Mouse (Mus musculus) E14TG2a.4 (cell line): ENCODE results near the gene Gorasp1.

ENCODE experiments used
- H3K27me3 ChIP-seq: 2 replicates; pipeline ENCODE4 v1.6.1; 2014; ENCODE audit warnings: low read length, control low read depth; ENCODE audit not compliant: insufficient read depth
- H3K36me3 ChIP-seq: 2 replicates; pipeline ENCODE4 v1.6.1; 2014; ENCODE audit warnings: low read length, control low read depth; ENCODE audit not compliant: insufficient read depth
- H3K4me1 ChIP-seq: replicated peaks from 2 replicates; pipeline ENCODE4 v1.6.1; 2014; ENCODE audit warnings: low read depth, low read length, control low read depth
- H3K4me3 ChIP-seq: replicated peaks from 2 replicates; pipeline ENCODE4 v1.5.1; 2014; ENCODE audit warnings: mild to moderate bottlenecking, low read length
- H3K9me3 ChIP-seq: 2 replicates; pipeline ENCODE4 v1.6.1; 2014; ENCODE audit warnings: low read length, control low read depth
- CTCF ChIP-seq: conservative IDR thresholded peaks from 2 replicates; pipeline ENCODE4 v1.5.1; 2014; ENCODE audit warnings: low read length
- NANOG ChIP-seq: IDR thresholded peaks from 2 replicates; pipeline ENCODE4 v1.6.1; 2014; ENCODE audit warnings: borderline replicate concordance, low read length, mixed read lengths
- POU5F1 ChIP-seq: IDR thresholded peaks from 2 replicates; pipeline ENCODE4 v1.6.1; 2014; ENCODE audit warnings: low read length, borderline replicate concordance

Gorasp1 gene

GRCm38 (mm10) chr9:119945173-119945900, 8.0 kb upstream of the Gorasp1 start:
- peaks cover 49% of the 10 kb centered on the region for H3K4me1 ChIP-seq
- H3K9me3 ChIP-seq: no peaks in the 10 kb centered on the region
- TF ChIP-seq CTCF (peak; percentile 93), NANOG (no peak), POU5F1 (no peak)
- no peak overlapping the region for H3K4me3 ChIP-seq
- no peaks in the 10 kb centered on the region for H3K27me3 ChIP-seq
- no peaks in the 10 kb centered on the region for H3K36me3 ChIP-seq

- no peaks in the 10 kb centered on the region for H3K36me3 ChIP-seq
- peaks cover 60% of the 10 kb centered on the region for H3K4me1 ChIP-seq
- no peaks in the 10 kb centered on the region for H3K9me3 ChIP-seq
- TF ChIP-seq NANOG (no peak), POU5F1 (no peak), CTCF (no peak)
- peak overlapping the region; percentile 48; the same call in 1 of the 2 replicates for H3K4me3 ChIP-seq
- H3K27me3 ChIP-seq: no peaks in the 10 kb centered on the region
These were observed 6.0 kb upstream of the Gorasp1 start for GRCm38 (mm10) chr9:119943326-119943725.

- TF ChIP-seq CTCF: no peak
- no peak for TF ChIP-seq NANOG
- TF ChIP-seq POU5F1: no peak
These were observed 4.5 kb upstream of the Gorasp1 start for GRCm38 (mm10) chr9:119941861-119942260.

GRCm38 (mm10) chr9:119941407-119941806, 4.0 kb upstream of the Gorasp1 start:
- TF ChIP-seq POU5F1 (no peak), CTCF (no peak), NANOG (no peak)
- no peaks in the 10 kb centered on the region for H3K9me3 ChIP-seq
- H3K36me3 ChIP-seq: no peaks in the 10 kb centered on the region
- peaks cover 73% of the 10 kb centered on the region for H3K4me1 ChIP-seq
- H3K27me3 ChIP-seq: peaks cover 6% of the 10 kb centered on the region
- H3K4me3 ChIP-seq: no peak overlapping the region

More at GRCm38 (mm10) chr9:119941861-119942260, 4.5 kb upstream of the Gorasp1 start:
- Histone ChIP-seq H3K36me3 (no peaks in the 10 kb centered on the region), H3K9me3 (no peaks in the 10 kb centered on the region), H3K27me3 (peaks cover 6% of the 10 kb centered on the region), H3K4me1 (peaks cover 68% of the 10 kb centered on the region), H3K4me3 (peak overlapping the region; percentile 37; the same call in 1 of the 2 replicates)

- H3K36me3 ChIP-seq: peaks cover 4% of the 10 kb centered on the region
- H3K9me3 ChIP-seq: no peaks in the 10 kb centered on the region
- no peak overlapping the region for H3K4me3 ChIP-seq
- H3K4me1 ChIP-seq: peaks cover 77% of the 10 kb centered on the region
- TF ChIP-seq NANOG: no peak
- TF ChIP-seq POU5F1: no peak
- TF ChIP-seq CTCF: no peak
- H3K27me3 ChIP-seq: peaks cover 6% of the 10 kb centered on the region
These were observed 2.3 kb upstream of the Gorasp1 start for GRCm38 (mm10) chr9:119939646-119940045.

- Histone ChIP-seq H3K4me3 (no peak overlapping the region), H3K27me3 (peaks cover 6% of the 10 kb centered on the region), H3K4me1 (peaks cover 78% of the 10 kb centered on the region), H3K9me3 (no peaks in the 10 kb centered on the region), H3K36me3 (peaks cover 8% of the 10 kb centered on the region)
- TF ChIP-seq POU5F1: no peak
- TF ChIP-seq NANOG: no peak
- TF ChIP-seq CTCF: no peak
These were observed 1.1 kb upstream of the Gorasp1 start for GRCm38 (mm10) chr9:119938496-119938895.

- Histone ChIP-seq H3K4me3 (no peak overlapping the region), H3K36me3 (peaks cover 52% of the 10 kb centered on the region), H3K4me1 (peaks cover 52% of the 10 kb centered on the region), H3K9me3 (no peaks in the 10 kb centered on the region), H3K27me3 (peaks cover 6% of the 10 kb centered on the region)
- no peak for TF ChIP-seq CTCF
- TF ChIP-seq POU5F1: no peak
- no peak for TF ChIP-seq NANOG
These were observed 3.7 kb downstream of the Gorasp1 start for GRCm38 (mm10) chr9:119933675-119934074.

GRCm38 (mm10) chr9:119932358-119932757, 5.0 kb downstream of the Gorasp1 start:
- peaks cover 65% of the 10 kb centered on the region for H3K36me3 ChIP-seq
- H3K9me3 ChIP-seq: no peaks in the 10 kb centered on the region
- TF ChIP-seq POU5F1 (no peak), NANOG (no peak), CTCF (no peak)
- H3K4me3 ChIP-seq: peak overlapping the region; percentile 29; the same call in 1 of the 2 replicates
- no peaks in the 10 kb centered on the region for H3K27me3 ChIP-seq
- H3K4me1 ChIP-seq: peaks cover 51% of the 10 kb centered on the region

- Histone ChIP-seq H3K9me3 (no peaks in the 10 kb centered on the region), H3K4me3 (no peak overlapping the region), H3K27me3 (no peaks in the 10 kb centered on the region), H3K36me3 (peaks cover 98% of the 10 kb centered on the region), H3K4me1 (peaks cover 31% of the 10 kb centered on the region)
- TF ChIP-seq NANOG (no peak), CTCF (no peak), POU5F1 (no peak)
These were observed 10.9 kb downstream of the Gorasp1 start for GRCm38 (mm10) chr9:119926497-119926896.
